Mouse (Mus musculus) erythroblast, embryonic 14.5 days (primary cell): Measurements from ENCODE around the gene Sdad1.

Experiments
- GATA1 ChIP-seq: IDR thresholded peaks from 2 replicates; pipeline ENCODE4 v1.6.1; 2012; ENCODE audit warnings: low read length, inconsistent platforms, mixed read lengths
- TAL1 ChIP-seq: IDR thresholded peaks from 3 replicates; pipeline ENCODE4 v1.6.1; 2012; ENCODE audit warnings: low read length, inconsistent platforms, mixed read lengths

- TF ChIP-seq GATA1 (no peak), TAL1 (no peak)
These were observed 30.3 kb upstream of the Sdad1 start for GRCm38 (mm10) chr5:92340606-92341005.
